In genomic region chr12:72047513-72047912, GRCm38 (mm10) we compare ENCODE assay signal across 11 mouse cellular contexts. TPM values are rescaled to one million over a fixed set of nuclear protein-coding genes. Genes with fewer than 3 reads are reported as not detected.
A peak's percentile ranks its signal among the peaks of the same experiment; 100 is the strongest.
DNase-seq lines count a peak whose midpoint lies in the region; ATAC-seq lines count a peak whose summit lies in the region.
"Had no signal": no experiment of that assay in that cellular context is flagged by ENCODE, and none has a peak within 500 bp of the region (broad histone marks: within the 10 kb centered on the region; RNA-seq: fewer than 3 reads in every experiment).

No protein-coding gene starts in this region.

- H3K9ac ChIP-seq in heart, embryonic 13.5 days: peak overlapping the region; percentile 29; the same call in 1 of the 2 replicates
- H3K9ac ChIP-seq in midbrain, embryonic 11.5 days (ENCODE audit: low read length): no peak overlapping the region
- H3K9ac ChIP-seq in midbrain, embryonic 16.5 days (ENCODE audit: low read depth, low read length): no peak overlapping the region
- H3K9ac ChIP-seq: limb, embryonic 13.5 days had no signal

- no peak overlapping the region for H3K27ac ChIP-seq in heart, embryonic 13.5 days (replicated peaks)
- H3K27ac ChIP-seq in midbrain, embryonic 11.5 days (ENCODE audit: low read depth, low read length): no peak overlapping the region
- H3K27ac ChIP-seq in midbrain, embryonic 16.5 days (ENCODE audit: low read length): no peak overlapping the region
- H3K27ac ChIP-seq: limb, embryonic 13.5 days had no signal

- H3K4me1 ChIP-seq in heart, embryonic 13.5 days: peaks cover 4% of the 10 kb centered on the region; the same call in 1 of the 2 replicates
- no peaks in the 10 kb centered on the region for H3K4me1 ChIP-seq in midbrain, embryonic 11.5 days (ENCODE audit: control insufficient read depth, insufficient read depth, low read length)
- H3K4me1 ChIP-seq in midbrain, embryonic 16.5 days (ENCODE audit: control insufficient read depth, insufficient read depth, low read length): no peaks in the 10 kb centered on the region
- H3K4me1 ChIP-seq: limb, embryonic 13.5 days had no signal

- DNase-seq in heart, adult 9 months (ENCODE audit: low spot score in 2 of 2): no peak
- DNase-seq in midbrain, embryonic 11.5 days (ENCODE audit: low spot score, missing footprints): peak; percentile 87
- peak; percentile 27 for DNase-seq in adipocyte (ENCODE audit: low spot score)
- DNase-seq in retina, postnatal 7 days (ENCODE audit: low read depth, low spot score): peak; percentile 16
- no peak for DNase-seq in gastrocnemius, adult 18-20 months (ENCODE audit: low spot score)
- DNase-seq in urinary bladder, postnatal 10 days (ENCODE audit: low spot score): no peak
- DNase-seq: cerebellum, adult 9-11 months had no signal

- no peak overlapping the region for H3K4me2 ChIP-seq in heart, embryonic 13.5 days
- H3K4me2 ChIP-seq in midbrain, embryonic 11.5 days: no peak overlapping the region
- H3K4me2 ChIP-seq in midbrain, embryonic 16.5 days (ENCODE audit: low read length): no peak overlapping the region
- H3K4me2 ChIP-seq: limb, embryonic 13.5 days had no signal

- H3K36me3 ChIP-seq in heart, embryonic 13.5 days: no peaks in the 10 kb centered on the region
- no peaks in the 10 kb centered on the region for H3K36me3 ChIP-seq in midbrain, embryonic 11.5 days (ENCODE audit: control insufficient read depth, insufficient read depth, low read length)
- no peaks in the 10 kb centered on the region for H3K36me3 ChIP-seq in midbrain, embryonic 16.5 days (ENCODE audit: control insufficient read depth, insufficient read depth, low read length)
- H3K36me3 ChIP-seq: limb, embryonic 13.5 days had no signal

- peaks cover 11% of the 10 kb centered on the region; the same call in 1 of the 2 replicates for H3K9me3 ChIP-seq in heart, embryonic 13.5 days
- H3K9me3 ChIP-seq in midbrain, embryonic 11.5 days (ENCODE audit: control insufficient read depth, low read length): no peaks in the 10 kb centered on the region
- H3K9me3 ChIP-seq in midbrain, embryonic 16.5 days (replicated peaks; ENCODE audit: control insufficient read depth, low read length, poor library complexity, severe bottlenecking): peaks cover 6% of the 10 kb centered on the region

- 3% methylated on average over 2 of the region's 2 CpGs for WGBS in heart, embryonic 13.5 days
- 8% methylated on average over 2 of the region's 2 CpGs for whole genome bisulfite sequencing in midbrain, embryonic 11.5 days
- 2% methylated on average over 2 of the region's 2 CpGs for WGBS in midbrain, embryonic 16.5 days

- ATAC-seq in heart, embryonic 13.5 days (ENCODE audit: extremely low read depth, insufficient number of reproducible peaks, low FRiP score, low TSS enrichment): no peak
- ATAC-seq in midbrain, embryonic 11.5 days (ENCODE audit: low FRiP score): no peak
- no peak for ATAC-seq in midbrain, embryonic 16.5 days
- ATAC-seq: forebrain, embryonic 16.5 days had no signal

- no peaks in the 10 kb centered on the region for H3K27me3 ChIP-seq in heart, embryonic 13.5 days (replicated peaks)
- no peaks in the 10 kb centered on the region for H3K27me3 ChIP-seq in midbrain, embryonic 11.5 days (ENCODE audit: control insufficient read depth, insufficient read depth, low read length)
- H3K27me3 ChIP-seq in midbrain, embryonic 16.5 days (ENCODE audit: control insufficient read depth, insufficient read depth, low read depth, low read length): no peaks in the 10 kb centered on the region
- H3K27me3 ChIP-seq: limb, embryonic 13.5 days had no signal

- H3K4me3 ChIP-seq in heart, embryonic 13.5 days: no peak overlapping the region
- no peak overlapping the region for H3K4me3 ChIP-seq in midbrain, embryonic 11.5 days (ENCODE audit: low read depth, low read length)
- H3K4me3 ChIP-seq in midbrain, embryonic 16.5 days (ENCODE audit: low read depth, low read length): no peak overlapping the region
- H3K4me3 ChIP-seq: limb, embryonic 13.5 days had no signal

RNA-seq across cellular contexts. Expression of gene Gpr135, which starts 23.4 kb away (rescaled TPM):
- polyA plus RNA-seq in heart, embryonic 13.5 days (2015; fragmentation: Nextera tagmentation; extraction: Ambion mirVana): 0.43 and 0.60 TPM in 2 replicates
- polyA plus RNA-seq in midbrain, embryonic 11.5 days (2014; fragmentation: Nextera tagmentation; extraction: Ambion mirVana): 0.57 and 1.2 TPM in 2 replicates
- 8.3 and 9.1 TPM in 2 replicates for polyA plus RNA-seq in midbrain, embryonic 16.5 days (2015; fragmentation: Nextera tagmentation; extraction: Ambion mirVana)
- total RNA-seq in gastrocnemius, adult 18-20 months (2021): under 1 TPM in 1 of 2 experiments, not detected in 1; 0.17 TPM

RNA-seq across cellular contexts. Expression of gene L3hypdh, which starts 37.7 kb away (rescaled TPM):
- 16.8 and 20.4 TPM in 2 replicates for polyA plus RNA-seq in heart, embryonic 13.5 days (2015; fragmentation: Nextera tagmentation; extraction: Ambion mirVana)
- 8.5 and 9.6 TPM in 2 replicates for polyA plus RNA-seq in midbrain, embryonic 11.5 days (2014; fragmentation: Nextera tagmentation; extraction: Ambion mirVana)
- polyA plus RNA-seq in midbrain, embryonic 16.5 days (2015; fragmentation: Nextera tagmentation; extraction: Ambion mirVana): 8.8 and 10.9 TPM in 2 replicates
- total RNA-seq in gastrocnemius, adult 18-20 months (2021): under 1 TPM; 0.76 to 0.80 TPM

RNA-seq across cellular contexts. Expression of gene Jkamp, which starts 37.9 kb away (rescaled TPM):
- 72.5 and 82.9 TPM in 2 replicates for polyA plus RNA-seq in heart, embryonic 13.5 days (2015; fragmentation: Nextera tagmentation; extraction: Ambion mirVana)
- polyA plus RNA-seq in midbrain, embryonic 11.5 days (2014; fragmentation: Nextera tagmentation; extraction: Ambion mirVana): 58.5 and 65.6 TPM in 2 replicates
- 117 and 127 TPM in 2 replicates for polyA plus RNA-seq in midbrain, embryonic 16.5 days (2015; fragmentation: Nextera tagmentation; extraction: Ambion mirVana)
- 10 to 100 TPM; 10.4 to 13.7 TPM for total RNA-seq in gastrocnemius, adult 18-20 months (2021)

Comparison
In these comparisons a context has a peak if more than half of its experiments do, and no peak if none do; other contexts are left out.
1. DNase-seq: peak in midbrain, embryonic 11.5 days (single experiment), adipocyte (single experiment) and retina, postnatal 7 days (single experiment); none in heart, adult 9 months (0 of 2), gastrocnemius, adult 18-20 months (single experiment) and urinary bladder, postnatal 10 days (single experiment).